ENCODE assay signal across 7 mouse cellular contexts in genomic region chr7:79594854-79595253, GRCm38 (mm10). TPM values are rescaled to one million over a fixed set of nuclear protein-coding genes. Genes with fewer than 3 reads are reported as not detected.
DNase-seq lines count a peak whose midpoint lies in the region; ATAC-seq and TF ChIP-seq lines count a peak whose summit lies in the region.

No protein-coding gene starts in this region.

- peak; percentile 90 for DNase-seq in NIH3T3 (ENCODE audit: low read depth)
- DNase-seq in c-Kit-positive CD71-negative TER-119-negative erythroid progenitor cells, embryonic 14.5 days (ENCODE audit: low read depth): peak; percentile 68
- DNase-seq in forebrain, embryonic 10.5 days (ENCODE audit: extremely low spot score, low spot score): peak; percentile 84
- DNase-seq in layer of hippocampus, adult 2 months (ENCODE audit: low spot score in 2 of 2): peak; percentile 82 to 87
- DNase-seq in lung, postnatal 10 days: peak; percentile 71
- DNase-seq in retina, postnatal 1 day: peak; percentile 92

- peak overlapping the region; percentile 90 for H3K27ac ChIP-seq in forebrain, embryonic 10.5 days
- no peak overlapping the region for H3K27ac ChIP-seq in hindbrain, embryonic 12.5 days
- H3K27ac ChIP-seq in layer of hippocampus, adult 2 months: no peak overlapping the region

- ATAC-seq in hindbrain, embryonic 12.5 days (ENCODE audit: low FRiP score): peak; percentile 36; the same call in 1 of the 2 replicates

- H3K27me3 ChIP-seq in forebrain, embryonic 10.5 days (ENCODE audit: poor library complexity, severe bottlenecking): peaks cover 100% of the 10 kb centered on the region
- H3K27me3 ChIP-seq in hindbrain, embryonic 12.5 days: peaks cover 87% of the 10 kb centered on the region

- H3K4me2 ChIP-seq in hindbrain, embryonic 12.5 days (replicated peaks): no peak overlapping the region

- H3K4me3 ChIP-seq in forebrain, embryonic 10.5 days: peak overlapping the region; percentile 49; the same call in 1 of the 2 replicates
- no peak overlapping the region for H3K4me3 ChIP-seq in hindbrain, embryonic 12.5 days
- H3K4me3 ChIP-seq in layer of hippocampus, adult 2 months: no peak overlapping the region

- no peaks in the 10 kb centered on the region for H3K9me3 ChIP-seq in forebrain, embryonic 10.5 days
- H3K9me3 ChIP-seq in hindbrain, embryonic 12.5 days (replicated peaks): no peaks in the 10 kb centered on the region

- H3K4me1 ChIP-seq in forebrain, embryonic 10.5 days: peaks cover 60% of the 10 kb centered on the region
- peaks cover 45% of the 10 kb centered on the region for H3K4me1 ChIP-seq in hindbrain, embryonic 12.5 days

- peak; percentile 93 for TF ChIP-seq CTCF in layer of hippocampus, adult 2 months (conservative IDR thresholded peaks at IDR 0.05)

- H3K9ac ChIP-seq in hindbrain, embryonic 12.5 days: no peak overlapping the region

- WGBS in forebrain, embryonic 10.5 days: 12% methylated on average over 7 of the region's 7 CpGs
- 12% methylated on average over 7 of the region's 7 CpGs for WGBS in hindbrain, embryonic 12.5 days

- no peaks in the 10 kb centered on the region for H3K36me3 ChIP-seq in forebrain, embryonic 10.5 days (replicated peaks)
- H3K36me3 ChIP-seq in hindbrain, embryonic 12.5 days: no peaks in the 10 kb centered on the region

RNA-seq across cellular contexts. Expression of gene Rhcg, which starts 22.6 kb away (rescaled TPM):
- polyA plus RNA-seq in forebrain, embryonic 10.5 days (2016; fragmentation: Nextera tagmentation; extraction: Ambion mirVana): 2.4 and 3.3 TPM in 2 replicates
- polyA plus RNA-seq in hindbrain, embryonic 12.5 days (2016; fragmentation: Nextera tagmentation; extraction: Ambion mirVana): 1.4 and 2.3 TPM in 2 replicates
- 1 to 10 TPM; 1.1 to 1.2 TPM for total RNA-seq in layer of hippocampus, adult 2 months (2021)
